Mouse (Mus musculus) midbrain, embryonic 16.5 days (tissue): ENCODE measurements at regions not wholly inside any gene's neighbourhood (a gene's known extent, or its start where the extent isn't known, plus 50 kb on each side); places are given as distances from the start of the nearest gene placed in this dataset.

ENCODE experiments used
- ATAC-seq: fragments of 200-750 bp; cut with Nextera tagmentation; 2 replicates; pipeline ENCODE4 v1.8.0; 2017; ENCODE audit warnings: moderate TSS enrichment
- H3K27ac ChIP-seq: fragments of 300-500 bp; sonication (generic); 2 replicates; pipeline ENCODE4 v1.5.1; 2014; ENCODE audit warnings: mild to moderate bottlenecking, low read length, mixed read lengths
- H3K27me3 ChIP-seq: fragments of 300-500 bp; sonication (generic); 2 replicates; pipeline ENCODE4 v1.6.1; 2014; ENCODE audit warnings: low read depth, low read length, mixed read lengths; ENCODE audit not compliant: control insufficient read depth, insufficient read depth
- H3K36me3 ChIP-seq: fragments of 300-500 bp; sonication (generic); 2 replicates; pipeline ENCODE4 v1.6.1; 2014; ENCODE audit warnings: mild to moderate bottlenecking, low read length, moderate library complexity, mixed read lengths; ENCODE audit not compliant: control insufficient read depth, insufficient read depth
- H3K4me1 ChIP-seq: fragments of 300-500 bp; sonication (generic); 2 replicates; pipeline ENCODE4 v1.6.1; 2014; ENCODE audit warnings: mild to moderate bottlenecking, low read length, mixed read lengths; ENCODE audit not compliant: control insufficient read depth, insufficient read depth
- H3K4me2 ChIP-seq: fragments of 300-500 bp; sonication (generic); 2 replicates; pipeline ENCODE4 v1.6.1; 2014; ENCODE audit warnings: mild to moderate bottlenecking, low read length, mixed read lengths
- H3K4me3 ChIP-seq: fragments of 300-500 bp; sonication (generic); 2 replicates; pipeline ENCODE4 v1.5.1; 2014; ENCODE audit warnings: low read depth, mild to moderate bottlenecking, low read length, moderate library complexity, mixed read lengths
- H3K9ac ChIP-seq: fragments of 300-500 bp; sonication (generic); 2 replicates; pipeline ENCODE4 v1.6.1; 2014; ENCODE audit warnings: low read depth, low read length, mixed read lengths
- H3K9me3 ChIP-seq: fragments of 300-500 bp; sonication (generic); replicated peaks from 2 replicates; pipeline ENCODE4 v1.6.1; 2014; ENCODE audit warnings: mild to moderate bottlenecking, low read length, mixed read lengths; ENCODE audit not compliant: control insufficient read depth, poor library complexity, severe bottlenecking
- WGBS: fragments of 180-500 bp; shearing (Covaris S2); extraction: QIAGEN DNeasy Blood & Tissue Kit; methylation state at CpG from one replicate; pipeline ENCODE4 v1.1.7; 2014; 5-methylcytosine and 5-hydroxymethylcytosine counted together

GRCm38 (mm10) chr4:91081447-91081846 lies 319.1 kb downstream of the Elavl2 start:
- no peak overlapping the region for H3K4me2 ChIP-seq
- WGBS: 89% methylated on average over 4 of the region's 4 CpGs
- no peaks in the 10 kb centered on the region for H3K27me3 ChIP-seq
- no peaks in the 10 kb centered on the region for H3K9me3 ChIP-seq
- no peaks in the 10 kb centered on the region for H3K36me3 ChIP-seq
- H3K27ac ChIP-seq: no peak overlapping the region
- no peak overlapping the region for H3K9ac ChIP-seq
- 0 out of 2 replicates have a peak, but pooled peaks cover 3% of the 10 kb centered on the region for H3K4me1 ChIP-seq
- H3K4me3 ChIP-seq: no peak overlapping the region
- ATAC-seq: no peak

- H3K4me3 ChIP-seq: no peak overlapping the region
- 18% methylated on average over 10 of the region's 10 CpGs for WGBS
- H3K27me3 ChIP-seq: no peaks in the 10 kb centered on the region
- peak; percentile 42; the same call in 1 of the 2 replicates for ATAC-seq
- no peak overlapping the region for H3K27ac ChIP-seq
- H3K4me2 ChIP-seq: no peak overlapping the region
- no peaks in the 10 kb centered on the region for H3K36me3 ChIP-seq
- no peak overlapping the region for H3K9ac ChIP-seq
- H3K4me1 ChIP-seq: 0 out of 2 replicates have a peak, but pooled peaks cover 3% of the 10 kb centered on the region
- H3K9me3 ChIP-seq: no peaks in the 10 kb centered on the region
These were observed 319.8 kb downstream of the Elavl2 start for GRCm38 (mm10) chr4:91080620-91081441.

GRCm38 (mm10) chr4:91071263-91071662 lies 329.3 kb downstream of the Elavl2 start:
- WGBS: 96% methylated on average over 2 of the region's 2 CpGs
- H3K9me3 ChIP-seq: no peaks in the 10 kb centered on the region
- H3K4me3 ChIP-seq: no peak overlapping the region
- no peaks in the 10 kb centered on the region for H3K4me1 ChIP-seq
- H3K9ac ChIP-seq: no peak overlapping the region
- no peak for ATAC-seq
- H3K27ac ChIP-seq: no peak overlapping the region
- no peak overlapping the region for H3K4me2 ChIP-seq
- no peaks in the 10 kb centered on the region for H3K36me3 ChIP-seq
- no peaks in the 10 kb centered on the region for H3K27me3 ChIP-seq

GRCm38 (mm10) chr4:91060933-91061332 lies 339.7 kb downstream of the Elavl2 start:
- 88% methylated on average over 2 of the region's 2 CpGs for WGBS
- H3K4me3 ChIP-seq: no peak overlapping the region
- H3K27ac ChIP-seq: no peak overlapping the region
- no peak overlapping the region for H3K4me2 ChIP-seq
- no peaks in the 10 kb centered on the region for H3K36me3 ChIP-seq
- no peaks in the 10 kb centered on the region for H3K4me1 ChIP-seq
- no peak overlapping the region for H3K9ac ChIP-seq
- H3K27me3 ChIP-seq: no peaks in the 10 kb centered on the region
- ATAC-seq: no peak
- no peaks in the 10 kb centered on the region for H3K9me3 ChIP-seq

GRCm38 (mm10) chr4:91051913-91052312 lies 348.7 kb downstream of the Elavl2 start:
- Histone ChIP-seq H3K36me3 (no peaks in the 10 kb centered on the region), H3K4me1 (no peaks in the 10 kb centered on the region), H3K27me3 (no peaks in the 10 kb centered on the region), H3K27ac (no peak overlapping the region), H3K4me3 (no peak overlapping the region), H3K9me3 (no peaks in the 10 kb centered on the region), H3K9ac (no peak overlapping the region), H3K4me2 (no peak overlapping the region)
- 87% methylated on average over 2 of the region's 2 CpGs for WGBS
- no peak for ATAC-seq

- Histone ChIP-seq H3K9ac (no peak overlapping the region), H3K9me3 (no peaks in the 10 kb centered on the region), H3K4me3 (no peak overlapping the region), H3K4me2 (no peak overlapping the region), H3K4me1 (no peaks in the 10 kb centered on the region), H3K27ac (no peak overlapping the region), H3K27me3 (no peaks in the 10 kb centered on the region), H3K36me3 (no peaks in the 10 kb centered on the region; the same call in 1 of the 2 replicates)
- no peak for ATAC-seq
- 92% methylated on average over 2 of the region's 2 CpGs for WGBS
These were observed 371.1 kb downstream of the Elavl2 start for GRCm38 (mm10) chr4:91029462-91029861.

GRCm38 (mm10) chr4:91028013-91028626 lies 372.5 kb downstream of the Elavl2 start:
- peak overlapping the region; percentile 69 for H3K27ac ChIP-seq
- no peaks in the 10 kb centered on the region for H3K9me3 ChIP-seq
- ATAC-seq: peak; percentile 80
- no peaks in the 10 kb centered on the region for H3K27me3 ChIP-seq
- no peak overlapping the region for H3K9ac ChIP-seq
- no peaks in the 10 kb centered on the region for H3K4me1 ChIP-seq
- WGBS: 71% methylated on average over 6 of the region's 6 CpGs
- H3K4me3 ChIP-seq: no peak overlapping the region
- no peak overlapping the region for H3K4me2 ChIP-seq
- no peaks in the 10 kb centered on the region; the same call in 1 of the 2 replicates for H3K36me3 ChIP-seq

GRCm38 (mm10) chr4:90996388-90997092 lies 404.0 kb downstream of the Elavl2 start:
- H3K9me3 ChIP-seq: no peaks in the 10 kb centered on the region
- no peak overlapping the region for H3K27ac ChIP-seq
- no peaks in the 10 kb centered on the region for H3K4me1 ChIP-seq
- H3K27me3 ChIP-seq: no peaks in the 10 kb centered on the region
- WGBS: 58% methylated on average over 2 of the region's 2 CpGs
- H3K36me3 ChIP-seq: no peaks in the 10 kb centered on the region
- H3K4me2 ChIP-seq: no peak overlapping the region
- no peak overlapping the region for H3K9ac ChIP-seq
- no peak for ATAC-seq
- no peak overlapping the region for H3K4me3 ChIP-seq

GRCm38 (mm10) chr4:90964658-90965057 lies 435.9 kb downstream of the Elavl2 start:
- 76% methylated on average over 6 of the region's 6 CpGs for WGBS
- ATAC-seq: no peak
- Histone ChIP-seq H3K27ac (no peak overlapping the region), H3K27me3 (no peaks in the 10 kb centered on the region), H3K9me3 (no peaks in the 10 kb centered on the region), H3K4me2 (no peak overlapping the region), H3K4me1 (no peaks in the 10 kb centered on the region), H3K36me3 (no peaks in the 10 kb centered on the region), H3K9ac (no peak overlapping the region), H3K4me3 (no peak overlapping the region)
